8 mouse cellular contexts compared by ENCODE assay signal in the genomic region with DNA sequence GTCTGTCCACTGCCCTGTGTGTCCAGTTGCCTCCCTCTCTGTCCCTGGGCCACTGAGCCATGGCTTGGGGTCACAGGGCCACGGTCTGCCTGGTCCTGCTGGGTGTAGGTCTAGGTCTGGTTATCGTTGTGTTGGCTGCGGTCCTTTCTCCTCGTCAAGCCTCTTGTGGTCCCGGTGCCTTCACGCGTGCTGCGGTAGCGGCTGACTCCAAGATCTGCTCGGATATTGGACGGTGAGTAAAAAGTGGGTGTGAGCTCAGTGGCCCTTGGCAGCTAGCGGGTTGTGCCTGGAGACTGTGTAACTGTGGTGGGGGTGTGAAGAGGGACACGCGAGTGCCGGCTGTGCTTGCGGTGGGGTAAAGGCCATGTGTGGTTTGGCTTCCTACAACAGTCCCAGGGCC. TPM values are rescaled to one million over a fixed set of nuclear protein-coding genes. Genes with fewer than 3 reads are reported as not detected.
DNase-seq lines count a peak whose midpoint lies in the region; ATAC-seq and TF ChIP-seq lines count a peak whose summit lies in the region.

No protein-coding gene starts in this region.

- H3K36me3 ChIP-seq in limb, embryonic 10.5 days, result no peaks in the 10 kb centered on the region

- WGBS in limb, embryonic 10.5 days, result 79% methylated on average over 16 of the region's 16 CpGs
- 78% methylated on average over 16 of the region's 16 CpGs for WGBS in olfactory bulb, adult 2 months

- peak overlapping the region; percentile 72 for H3K27ac ChIP-seq in limb, embryonic 10.5 days
- H3K27ac ChIP-seq in olfactory bulb, adult 2 months (ENCODE audit: insufficient read depth, low read depth, low read length), result no peak overlapping the region

- TF ChIP-seq CTCF in olfactory bulb, adult 2 months (IDR thresholded peaks at IDR 0.05; ENCODE audit: insufficient read depth, low read depth, low read length), result no peak

- peak; percentile 35 for DNase-seq in CD4-positive, CD25-positive, alpha-beta regulatory T cell, adult 2 months (ENCODE audit: low read depth, low spot score)
- DNase-seq in CD4-positive helper T cell, adult 2 months (ENCODE audit: low read depth, low spot score), result peak; percentile 40
- DNase-seq in heart, postnatal 10 days, result peak; percentile 45 to 46
- no peak for DNase-seq in limb, embryonic 10.5 days (ENCODE audit: low spot score)
- DNase-seq in right cerebral cortex, adult 18-20 months, result no peak
- no peak for DNase-seq in right cerebral cortex, postnatal 4 days

- 0 out of 2 replicates have a peak overlapping the region, but pooled peaks have one; percentile 5 for H3K4me3 ChIP-seq in limb, embryonic 10.5 days
- H3K4me3 ChIP-seq in olfactory bulb, adult 2 months (ENCODE audit: insufficient read depth, low read depth, low read length), result 0 out of 2 replicates have a peak overlapping the region, but pooled peaks have one; percentile 11

- no peak for ATAC-seq in CD4-positive, CD25-positive, alpha-beta regulatory T cell, adult 4 months

- no peak for TF ChIP-seq POLR2A in olfactory bulb, adult 2 months (IDR thresholded peaks at IDR 0.05; ENCODE audit: insufficient read depth, low read depth, low read length)

- peaks cover 28% of the 10 kb centered on the region for H3K4me1 ChIP-seq in limb, embryonic 10.5 days
- H3K4me1 ChIP-seq in olfactory bulb, adult 2 months (ENCODE audit: control insufficient read depth, insufficient read depth, low read length), result peaks cover 6% of the 10 kb centered on the region

- no peaks in the 10 kb centered on the region for H3K9me3 ChIP-seq in limb, embryonic 10.5 days (replicated peaks)

- intact Hi-C loops in heart, postnatal 10 days (cut with DNase I), result loop anchor here (5.0 kb wide), 2 partner anchors 243 to 363 kb away; partner anchors contain the start of gene Gm5134

- peaks cover 13% of the 10 kb centered on the region for H3K27me3 ChIP-seq in limb, embryonic 10.5 days (ENCODE audit: low read depth, poor library complexity, severe bottlenecking)

RNA-seq across cellular contexts. Expression of gene Ggt5, which starts 0.5 kb away (rescaled TPM):
- polyA plus RNA-seq in CD4-positive, CD25-positive, alpha-beta regulatory T cell, adult 4 months (2017; shearing (Covaris generic)), result under 1 TPM; 0.27 to 0.76 TPM
- 1 to 10 TPM; 6.8 to 8.7 TPM for total RNA-seq in heart, postnatal 10 days (2021)
- 0.33 and 0.69 TPM in 2 replicates for polyA plus RNA-seq in limb, embryonic 10.5 days (2016; fragmentation: Nextera tagmentation; extraction: Ambion mirVana)
- polyA plus RNA-seq in olfactory bulb, adult 2 months (2012; ENCODE audit: insufficient read depth, insufficient read length, low replicate concordance, missing spikeins), result not detected in 2 replicates

RNA-seq across cellular contexts. Expression of gene Ggt1, which starts 28.2 kb away (rescaled TPM):
- polyA plus RNA-seq in CD4-positive, CD25-positive, alpha-beta regulatory T cell, adult 4 months (2017; shearing (Covaris generic)), result 1 to 10 TPM; 2.8 to 4.0 TPM
- total RNA-seq in heart, postnatal 10 days (2021), result not detected
- 1.3 and 2.3 TPM in 2 replicates for polyA plus RNA-seq in limb, embryonic 10.5 days (2016; fragmentation: Nextera tagmentation; extraction: Ambion mirVana)
- not detected in 2 replicates for polyA plus RNA-seq in olfactory bulb, adult 2 months (2012; ENCODE audit: insufficient read depth, insufficient read length, low replicate concordance, missing spikeins)

RNA-seq across cellular contexts. Expression of gene Lrrc75b, which starts 29.5 kb away (rescaled TPM):
- under 1 TPM in 1 of 2 experiments, not detected in 1; 0.40 TPM for polyA plus RNA-seq in CD4-positive, CD25-positive, alpha-beta regulatory T cell, adult 4 months (2017; shearing (Covaris generic))
- 1 to 10 TPM; 1.0 to 1.2 TPM for total RNA-seq in heart, postnatal 10 days (2021)
- 0.74 and 0.93 TPM in 2 replicates for polyA plus RNA-seq in limb, embryonic 10.5 days (2016; fragmentation: Nextera tagmentation; extraction: Ambion mirVana)
- polyA plus RNA-seq in olfactory bulb, adult 2 months (2012; ENCODE audit: insufficient read depth, insufficient read length, low replicate concordance, missing spikeins), result not detected in 2 replicates

RNA-seq across cellular contexts. Expression of gene Susd2, which starts 54.2 kb away (rescaled TPM):
- 10 to 100 TPM in 1 of 2 experiments, 1 to 10 TPM in 1; 9.2 to 19.4 TPM for polyA plus RNA-seq in CD4-positive, CD25-positive, alpha-beta regulatory T cell, adult 4 months (2017; shearing (Covaris generic))
- 1 to 10 TPM; 2.8 to 3.4 TPM for total RNA-seq in heart, postnatal 10 days (2021)
- polyA plus RNA-seq in limb, embryonic 10.5 days (2016; fragmentation: Nextera tagmentation; extraction: Ambion mirVana), result 0.83 and 0.96 TPM in 2 replicates
- not detected in 2 replicates for polyA plus RNA-seq in olfactory bulb, adult 2 months (2012; ENCODE audit: insufficient read depth, insufficient read length, low replicate concordance, missing spikeins)

Comparison
In these comparisons a context has a peak if more than half of its experiments do, and no peak if none do; other contexts are left out.
1. DNase-seq: peak in CD4-positive, CD25-positive, alpha-beta regulatory T cell, adult 2 months (single experiment), CD4-positive helper T cell, adult 2 months (single experiment) and heart, postnatal 10 days (2 of 2); none in limb, embryonic 10.5 days (single experiment), right cerebral cortex, adult 18-20 months (single experiment) and right cerebral cortex, postnatal 4 days (single experiment).